Mouse (Mus musculus): ENCODE data around the gene Bgn. TPM values are rescaled to one million over a fixed set of nuclear protein-coding genes. Genes with fewer than 3 reads are reported as not detected.
A peak's percentile ranks its signal among the peaks of the same experiment; 100 is the strongest.

Gene Bgn
- polyA plus RNA-seq, 1 experiment from 2014 or later: 36.4 TPM

- H3K9ac ChIP-seq (replicated peaks; ENCODE audit: low read length): no peak overlapping the region
- no peaks in the 10 kb centered on the region for H3K9me3 ChIP-seq (replicated peaks; ENCODE audit: control insufficient read depth, low read length)
- DNase-seq (ENCODE audit: low spot score): no peak
- H3K27me3 ChIP-seq (ENCODE audit: control insufficient read depth, insufficient read depth, low read length): no peaks in the 10 kb centered on the region
- no peak for ATAC-seq (replicated peaks; ENCODE audit: insufficient number of reproducible peaks, low FRiP score, low TSS enrichment, low read depth)
- H3K4me1 ChIP-seq (ENCODE audit: control insufficient read depth, insufficient read depth, low read length): no peaks in the 10 kb centered on the region
- 82% methylated on average over 4 of the region's 4 CpGs for WGBS
- H3K36me3 ChIP-seq (replicated peaks; ENCODE audit: control insufficient read depth, insufficient read depth, low read depth, low read length): no peaks in the 10 kb centered on the region
- no peak overlapping the region for H3K4me2 ChIP-seq (ENCODE audit: low read depth, low read length)
- no peak overlapping the region for H3K4me3 ChIP-seq (ENCODE audit: low read depth, low read length)
- no peak overlapping the region for H3K27ac ChIP-seq (replicated peaks; ENCODE audit: low read depth, low read length)
Measured at GRCm38 (mm10) chrX:73496746-73497145, 13.3 kb downstream of the Bgn start.

GRCm38 (mm10) chrX:73505130-73505735, 21.8 kb downstream of the Bgn start:
- H3K4me2 ChIP-seq (ENCODE audit: low read depth, low read length): no peak overlapping the region
- 78% methylated on average over 5 of the region's 5 CpGs for WGBS
- no peaks in the 10 kb centered on the region for H3K36me3 ChIP-seq (replicated peaks; ENCODE audit: control insufficient read depth, insufficient read depth, low read depth, low read length)
- H3K9ac ChIP-seq (replicated peaks; ENCODE audit: low read length): no peak overlapping the region
- ATAC-seq (replicated peaks; ENCODE audit: insufficient number of reproducible peaks, low FRiP score, low TSS enrichment, low read depth) (no peak), DNase-seq (ENCODE audit: low spot score) (no peak)
- no peak overlapping the region for H3K4me3 ChIP-seq (ENCODE audit: low read depth, low read length)
- H3K27ac ChIP-seq (replicated peaks; ENCODE audit: low read depth, low read length): no peak overlapping the region
- peaks cover 13% of the 10 kb centered on the region; the same call in 1 of the 2 replicates for H3K27me3 ChIP-seq (ENCODE audit: control insufficient read depth, insufficient read depth, low read length)
- H3K9me3 ChIP-seq (replicated peaks; ENCODE audit: control insufficient read depth, low read length): no peaks in the 10 kb centered on the region
- no peaks in the 10 kb centered on the region for H3K4me1 ChIP-seq (ENCODE audit: control insufficient read depth, insufficient read depth, low read length)

GRCm38 (mm10) chrX:73506577-73506976, 23.2 kb downstream of the Bgn start:
- WGBS: 100% methylated on average over 4 of the region's 4 CpGs
- Histone ChIP-seq H3K27ac (replicated peaks; ENCODE audit: low read depth, low read length) (no peak overlapping the region), H3K4me2 (ENCODE audit: low read depth, low read length) (no peak overlapping the region), H3K4me1 (ENCODE audit: control insufficient read depth, insufficient read depth, low read length) (no peaks in the 10 kb centered on the region), H3K36me3 (replicated peaks; ENCODE audit: control insufficient read depth, insufficient read depth, low read depth, low read length) (no peaks in the 10 kb centered on the region), H3K4me3 (ENCODE audit: low read depth, low read length) (no peak overlapping the region), H3K27me3 (ENCODE audit: control insufficient read depth, insufficient read depth, low read length) (peaks cover 13% of the 10 kb centered on the region; the same call in 1 of the 2 replicates), H3K9me3 (replicated peaks; ENCODE audit: control insufficient read depth, low read length) (no peaks in the 10 kb centered on the region), H3K9ac (replicated peaks; ENCODE audit: low read length) (no peak overlapping the region)
- no peak for DNase-seq (ENCODE audit: low spot score)
- no peak for ATAC-seq (replicated peaks; ENCODE audit: insufficient number of reproducible peaks, low FRiP score, low TSS enrichment, low read depth)

GRCm38 (mm10) chrX:73509209-73509608, 25.8 kb downstream of the Bgn start:
- no peaks in the 10 kb centered on the region for H3K9me3 ChIP-seq (replicated peaks; ENCODE audit: control insufficient read depth, low read length)
- H3K4me2 ChIP-seq (ENCODE audit: low read depth, low read length): no peak overlapping the region
- ATAC-seq (replicated peaks; ENCODE audit: insufficient number of reproducible peaks, low FRiP score, low TSS enrichment, low read depth) (no peak), DNase-seq (ENCODE audit: low spot score) (no peak)
- H3K36me3 ChIP-seq (replicated peaks; ENCODE audit: control insufficient read depth, insufficient read depth, low read depth, low read length): no peaks in the 10 kb centered on the region
- WGBS: 85% methylated on average over 3 of the region's 3 CpGs
- no peak overlapping the region for H3K27ac ChIP-seq (replicated peaks; ENCODE audit: low read depth, low read length)
- H3K9ac ChIP-seq (replicated peaks; ENCODE audit: low read length): no peak overlapping the region
- H3K4me1 ChIP-seq (ENCODE audit: control insufficient read depth, insufficient read depth, low read length): no peaks in the 10 kb centered on the region
- 0 out of 2 replicates have a peak, but pooled peaks cover 2% of the 10 kb centered on the region for H3K27me3 ChIP-seq (ENCODE audit: control insufficient read depth, insufficient read depth, low read length)
- H3K4me3 ChIP-seq (ENCODE audit: low read depth, low read length): no peak overlapping the region

- no peak overlapping the region for H3K4me2 ChIP-seq (ENCODE audit: low read depth, low read length)
- peak; percentile 9 for DNase-seq (ENCODE audit: low spot score)
- H3K4me3 ChIP-seq (ENCODE audit: low read depth, low read length): no peak overlapping the region
- H3K9ac ChIP-seq (replicated peaks; ENCODE audit: low read length): no peak overlapping the region
- ATAC-seq (replicated peaks; ENCODE audit: insufficient number of reproducible peaks, low FRiP score, low TSS enrichment, low read depth): no peak
- H3K27me3 ChIP-seq (ENCODE audit: control insufficient read depth, insufficient read depth, low read length): no peaks in the 10 kb centered on the region
- H3K9me3 ChIP-seq (replicated peaks; ENCODE audit: control insufficient read depth, low read length): no peaks in the 10 kb centered on the region
- H3K27ac ChIP-seq (replicated peaks; ENCODE audit: low read depth, low read length): no peak overlapping the region
- WGBS: 35% methylated on average over 3 of the region's 3 CpGs
- no peaks in the 10 kb centered on the region for H3K36me3 ChIP-seq (replicated peaks; ENCODE audit: control insufficient read depth, insufficient read depth, low read depth, low read length)
- H3K4me1 ChIP-seq (ENCODE audit: control insufficient read depth, insufficient read depth, low read length): no peaks in the 10 kb centered on the region
Measured at GRCm38 (mm10) chrX:73512904-73513303, 29.5 kb downstream of the Bgn start.

- no peak for DNase-seq (ENCODE audit: low spot score)
- H3K27ac ChIP-seq (replicated peaks; ENCODE audit: low read depth, low read length): no peak overlapping the region
- no peak overlapping the region for H3K4me2 ChIP-seq (ENCODE audit: low read depth, low read length)
- 65% methylated on average over 4 of the region's 4 CpGs for WGBS
- no peaks in the 10 kb centered on the region for H3K9me3 ChIP-seq (replicated peaks; ENCODE audit: control insufficient read depth, low read length)
- no peaks in the 10 kb centered on the region for H3K36me3 ChIP-seq (replicated peaks; ENCODE audit: control insufficient read depth, insufficient read depth, low read depth, low read length)
- ATAC-seq (replicated peaks; ENCODE audit: insufficient number of reproducible peaks, low FRiP score, low TSS enrichment, low read depth): no peak
- no peak overlapping the region for H3K4me3 ChIP-seq (ENCODE audit: low read depth, low read length)
- H3K4me1 ChIP-seq (ENCODE audit: control insufficient read depth, insufficient read depth, low read length): no peaks in the 10 kb centered on the region
- no peak overlapping the region for H3K9ac ChIP-seq (replicated peaks; ENCODE audit: low read length)
- no peaks in the 10 kb centered on the region for H3K27me3 ChIP-seq (ENCODE audit: control insufficient read depth, insufficient read depth, low read length)
Measured at GRCm38 (mm10) chrX:73516556-73516955, 33.2 kb downstream of the Bgn start.

GRCm38 (mm10) chrX:73517060-73517600, 33.7 kb downstream of the Bgn start:
- ATAC-seq (replicated peaks; ENCODE audit: insufficient number of reproducible peaks, low FRiP score, low TSS enrichment, low read depth) (no peak), DNase-seq (ENCODE audit: low spot score) (no peak)
- H3K36me3 ChIP-seq (replicated peaks; ENCODE audit: control insufficient read depth, insufficient read depth, low read depth, low read length): no peaks in the 10 kb centered on the region
- no peak overlapping the region for H3K4me2 ChIP-seq (ENCODE audit: low read depth, low read length)
- no peak overlapping the region for H3K9ac ChIP-seq (replicated peaks; ENCODE audit: low read length)
- no peak overlapping the region for H3K27ac ChIP-seq (replicated peaks; ENCODE audit: low read depth, low read length)
- H3K4me3 ChIP-seq (ENCODE audit: low read depth, low read length): no peak overlapping the region
- H3K4me1 ChIP-seq (ENCODE audit: control insufficient read depth, insufficient read depth, low read length): no peaks in the 10 kb centered on the region
- no peaks in the 10 kb centered on the region for H3K27me3 ChIP-seq (ENCODE audit: control insufficient read depth, insufficient read depth, low read length)
- no peaks in the 10 kb centered on the region for H3K9me3 ChIP-seq (replicated peaks; ENCODE audit: control insufficient read depth, low read length)

- Histone ChIP-seq H3K27ac (replicated peaks; ENCODE audit: low read depth, low read length) (no peak overlapping the region), H3K36me3 (replicated peaks; ENCODE audit: control insufficient read depth, insufficient read depth, low read depth, low read length) (no peaks in the 10 kb centered on the region), H3K4me2 (ENCODE audit: low read depth, low read length) (no peak overlapping the region), H3K9me3 (replicated peaks; ENCODE audit: control insufficient read depth, low read length) (no peaks in the 10 kb centered on the region), H3K9ac (replicated peaks; ENCODE audit: low read length) (no peak overlapping the region), H3K4me1 (ENCODE audit: control insufficient read depth, insufficient read depth, low read length) (no peaks in the 10 kb centered on the region), H3K27me3 (ENCODE audit: control insufficient read depth, insufficient read depth, low read length) (no peaks in the 10 kb centered on the region), H3K4me3 (ENCODE audit: low read depth, low read length) (no peak overlapping the region)
- WGBS: 78% methylated on average over 3 of the region's 3 CpGs
- ATAC-seq (replicated peaks; ENCODE audit: insufficient number of reproducible peaks, low FRiP score, low TSS enrichment, low read depth) (no peak), DNase-seq (ENCODE audit: low spot score) (no peak)
Measured at GRCm38 (mm10) chrX:73520692-73521091, 37.3 kb downstream of the Bgn start.

Measured in embryonic facial prominence, embryonic 11.5 days (tissue).